ENCODE assay signal across 26 mouse cellular contexts in the genomic region with DNA sequence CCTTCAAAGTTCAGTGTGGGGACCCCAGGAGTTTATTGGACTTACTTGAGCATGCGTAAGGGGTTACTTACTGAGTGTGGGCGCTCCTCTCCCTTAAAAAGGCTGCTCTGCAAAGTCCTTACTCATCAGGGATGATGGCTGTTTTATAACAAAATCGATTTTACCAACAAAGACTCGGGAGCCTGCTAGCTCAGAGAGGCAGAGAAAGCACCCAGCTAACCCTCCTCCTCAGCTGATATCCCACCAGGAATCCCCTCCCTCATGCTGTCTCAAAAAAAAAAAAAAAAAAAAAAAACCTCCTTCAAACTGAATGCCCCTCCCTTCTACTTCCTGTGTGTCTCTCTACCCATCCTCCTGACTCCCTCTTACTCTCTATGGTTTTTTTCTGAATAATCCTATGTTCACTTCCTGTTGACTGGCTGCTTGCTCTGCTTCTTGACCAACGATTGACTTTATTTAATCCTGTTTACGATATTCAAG. TPM values are rescaled to one million over a fixed set of nuclear protein-coding genes. Genes with fewer than 3 reads are reported as not detected.
A peak's percentile ranks its signal among the peaks of the same experiment; 100 is the strongest.
DNase-seq lines count a peak whose midpoint lies in the region; ATAC-seq and TF ChIP-seq lines count a peak whose summit lies in the region.
"Had no signal": no experiment of that assay in that cellular context is flagged by ENCODE, and none has a peak within 500 bp of the region (broad histone marks: within the 10 kb centered on the region; RNA-seq: fewer than 3 reads in every experiment).

No protein-coding gene starts in this region.

- WGBS in kidney, embryonic 14.5 days = 91% methylated on average over 6 of the region's 6 CpGs

- no peak for ATAC-seq in G1E (ENCODE audit: extremely low read depth, insufficient number of reproducible peaks, low FRiP score, poor library complexity, severe bottlenecking)
- no peak for ATAC-seq in kidney, embryonic 14.5 days (ENCODE audit: low FRiP score, low TSS enrichment)
- ATAC-seq: forebrain, embryonic 15.5 days; hindbrain, postnatal 0 days; intestine, postnatal 0 days had no signal

- no peak for TF ChIP-seq CTCF in G1E (IDR thresholded peaks at IDR 0.05; ENCODE audit: low read depth, low read length)

- H3K36me3 ChIP-seq in G1E (replicated peaks) = peaks cover 8% of the 10 kb centered on the region
- no peaks in the 10 kb centered on the region for H3K36me3 ChIP-seq in kidney, embryonic 14.5 days (ENCODE audit: control insufficient read depth, insufficient read depth, low read length)
- H3K36me3 ChIP-seq: embryonic facial prominence, embryonic 10.5 days; forebrain, embryonic 15.5 days; heart, embryonic 13.5 days; limb, embryonic 15.5 days; midbrain, embryonic 12.5 days had no signal

- H3K27me3 ChIP-seq in G1E (ENCODE audit: insufficient read depth, low read length) = no peaks in the 10 kb centered on the region
- H3K27me3 ChIP-seq in kidney, embryonic 14.5 days (ENCODE audit: control insufficient read depth, insufficient read depth, low read length) = no peaks in the 10 kb centered on the region
- H3K27me3 ChIP-seq: forebrain, embryonic 15.5 days; heart, embryonic 13.5 days; limb, embryonic 15.5 days; midbrain, embryonic 12.5 days had no signal

- H3K27ac ChIP-seq in kidney, embryonic 14.5 days (ENCODE audit: low read depth, low read length) = no peak overlapping the region
- H3K27ac ChIP-seq: embryonic facial prominence, embryonic 10.5 days; forebrain, embryonic 15.5 days; heart, embryonic 13.5 days; hindbrain, postnatal 0 days; limb, embryonic 15.5 days; midbrain, embryonic 12.5 days had no signal

- H3K4me3 ChIP-seq in G1E (ENCODE audit: low read depth, low read length) = peak overlapping the region; percentile 94
- H3K4me3 ChIP-seq in kidney, embryonic 14.5 days (ENCODE audit: low read length) = no peak overlapping the region
- H3K4me3 ChIP-seq: embryonic facial prominence, embryonic 10.5 days; forebrain, embryonic 15.5 days; heart, embryonic 13.5 days; limb, embryonic 15.5 days; midbrain, embryonic 12.5 days had no signal

- H3K9me3 ChIP-seq in G1E (replicated peaks) = no peaks in the 10 kb centered on the region
- H3K9me3 ChIP-seq in kidney, embryonic 14.5 days (ENCODE audit: control insufficient read depth, low read length) = no peaks in the 10 kb centered on the region
- H3K9me3 ChIP-seq: embryonic facial prominence, embryonic 10.5 days; forebrain, embryonic 15.5 days; heart, embryonic 13.5 days; limb, embryonic 15.5 days; midbrain, embryonic 12.5 days had no signal

- H3K9ac ChIP-seq in kidney, embryonic 14.5 days (ENCODE audit: low read depth, low read length) = no peak overlapping the region
- H3K9ac ChIP-seq: forebrain, embryonic 15.5 days; heart, embryonic 13.5 days; limb, embryonic 15.5 days; midbrain, embryonic 12.5 days had no signal

- no peak overlapping the region for H3K4me2 ChIP-seq in kidney, embryonic 14.5 days (replicated peaks; ENCODE audit: low read depth, low read length)
- H3K4me2 ChIP-seq: forebrain, embryonic 15.5 days; heart, embryonic 13.5 days; limb, embryonic 15.5 days; midbrain, embryonic 12.5 days had no signal

- DNase-seq in 416B (ENCODE audit: low read depth) = peak; percentile 42
- peak; percentile 7 for DNase-seq in CD4-positive helper T cell, adult 2 months (ENCODE audit: low read depth, low spot score)
- DNase-seq in G1E (ENCODE audit: low spot score) = no peak
- peak; percentile 26 for DNase-seq in induced T-regulatory cell, adult 2 months (ENCODE audit: low read depth)
- DNase-seq in MN1 (ENCODE audit: low spot score) = no peak
- no peak for DNase-seq in lung, postnatal 4 days
- DNase-seq: adrenal gland, postnatal 36 days; cerebellum, adult 11 months; cerebellum, adult 9-11 months; gastrocnemius, postnatal 10 days; heart, postnatal 14 days; layer of hippocampus, adult 9-11 months; left cerebral cortex, postnatal 4 days; lung, adult 18-20 months; lung, postnatal 10 days had no signal

- peaks cover 38% of the 10 kb centered on the region for H3K4me1 ChIP-seq in G1E (ENCODE audit: insufficient read depth, low read depth, low read length)
- H3K4me1 ChIP-seq in kidney, embryonic 14.5 days (ENCODE audit: control insufficient read depth, insufficient read depth, low read length) = peaks cover 9% of the 10 kb centered on the region

RNA-seq across cellular contexts. Expression of gene Xpot, which starts 2.5 kb away (rescaled TPM):
- 87.0 and 107 TPM in 2 replicates for total RNA-seq in G1E (2014; fragmentation: Nextera tagmentation)
- total RNA-seq in G1E (2017) = 89.7 and 110 TPM in 2 replicates
- polyA plus RNA-seq in G1E (2012) = 21.1 and 116 TPM in 2 replicates
- polyA plus RNA-seq in kidney, embryonic 14.5 days (2014; fragmentation: Nextera tagmentation; extraction: Ambion mirVana) = 34.9 and 63.6 TPM in 2 replicates

RNA-seq across cellular contexts. Expression of gene D930020B18Rik, which starts 12.8 kb away (rescaled TPM):
- total RNA-seq in G1E (2014; fragmentation: Nextera tagmentation) (not detected in 2 replicates), G1E (2017) (0.05 TPM in 1 of 2 replicates, not detected in the other)
- not detected in 2 replicates for polyA plus RNA-seq in G1E (2012)
- polyA plus RNA-seq in kidney, embryonic 14.5 days (2014; fragmentation: Nextera tagmentation; extraction: Ambion mirVana) = 0.20 and 0.50 TPM in 2 replicates
- total RNA-seq: adrenal gland, adult 18-20 months; adrenal gland, postnatal 36 days; gastrocnemius, postnatal 10 days; heart, postnatal 14 days; megakaryocyte, adult 5-6 weeks; neutrophil, adult 5-6 weeks had no signal
- polyA plus RNA-seq: heart, embryonic 13.5 days; midbrain, embryonic 12.5 days had no signal

RNA-seq across cellular contexts. Expression of gene Tbk1, which starts 42.0 kb away (rescaled TPM):
- total RNA-seq in G1E (2014; fragmentation: Nextera tagmentation) (79.4 and 96.3 TPM in 2 replicates), G1E (2017) (98.3 and 107 TPM in 2 replicates)
- polyA plus RNA-seq in G1E (2012) = 4.1 and 6.8 TPM in 2 replicates
- 21.2 and 37.5 TPM in 2 replicates for polyA plus RNA-seq in kidney, embryonic 14.5 days (2014; fragmentation: Nextera tagmentation; extraction: Ambion mirVana)

Comparison
In these comparisons a context has a peak if more than half of its experiments do, and no peak if none do; other contexts are left out.
1. DNase-seq: peak in 416B (single experiment), CD4-positive helper T cell, adult 2 months (single experiment) and induced T-regulatory cell, adult 2 months (single experiment); none in G1E (single experiment), MN1 (single experiment) and lung, postnatal 4 days (0 of 2).